Mouse (Mus musculus) kidney, postnatal 10 days (tissue): ENCODE measurements around the gene Hsbp1.

Source experiments
- DNase-seq: peaks from one replicate; pipeline ENCODE4 v3.0.0; 2021; ENCODE audit warnings: mixed read lengths

Gene Hsbp1

GRCm38 (mm10) chr8:119394097-119394496 lies 49.8 kb downstream of the Hsbp1 start:
- DNase-seq: no peak

GRCm38 (mm10) chr8:119394524-119395026 lies 50.3 kb downstream of the Hsbp1 start, which contains the start of gene Mlycd:
Gene Mlycd (plus strand): TSS chr8:119394878.
- peak; percentile 96 for DNase-seq

- DNase-seq: no peak
These were observed 51.0 kb downstream of the Hsbp1 start for GRCm38 (mm10) chr8:119395072-119395950.
